Mouse (Mus musculus) ovary, postnatal 10 days (tissue): Measurements from ENCODE around the gene Gpkow.
"Not testable (repeated sequence)": the region's sequence is repeated elsewhere in the genome, so short reads cannot be mapped to it uniquely, and the experiment has no call there.

Experiments used
- DNase-seq: peaks from one replicate; pipeline ENCODE4 v3.0.0; 2022; ENCODE audit warnings: low spot score

Gene Gpkow

GRCm38 (mm10) chrX:7688321-7688720, 8.6 kb upstream of the Gpkow start:
- DNase-seq, result no peak

DNA sequence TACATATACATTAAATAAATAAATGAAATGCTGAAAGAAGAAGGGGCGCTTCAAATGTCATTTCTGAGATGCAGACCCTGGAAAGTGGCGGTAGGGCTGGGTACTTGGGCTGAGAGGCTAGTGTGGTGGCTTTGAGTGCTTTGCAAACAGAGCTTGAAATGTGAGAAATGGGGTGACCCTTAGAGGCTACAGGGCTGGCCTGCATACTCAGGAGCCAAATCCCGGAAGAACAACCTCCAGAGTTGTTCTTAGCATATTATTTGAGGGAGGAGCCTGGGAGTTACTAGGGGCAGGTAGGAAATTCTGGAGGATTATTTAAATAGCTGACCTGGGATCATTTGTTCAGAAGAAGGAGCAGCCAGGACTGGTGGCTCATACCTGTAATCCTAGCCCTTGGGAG, 6.4 kb upstream of the Gpkow start:
- DNase-seq, result no peak

- no peak for DNase-seq
These were observed 4.1 kb upstream of the Gpkow start for GRCm38 (mm10) chrX:7692862-7693261.

DNA sequence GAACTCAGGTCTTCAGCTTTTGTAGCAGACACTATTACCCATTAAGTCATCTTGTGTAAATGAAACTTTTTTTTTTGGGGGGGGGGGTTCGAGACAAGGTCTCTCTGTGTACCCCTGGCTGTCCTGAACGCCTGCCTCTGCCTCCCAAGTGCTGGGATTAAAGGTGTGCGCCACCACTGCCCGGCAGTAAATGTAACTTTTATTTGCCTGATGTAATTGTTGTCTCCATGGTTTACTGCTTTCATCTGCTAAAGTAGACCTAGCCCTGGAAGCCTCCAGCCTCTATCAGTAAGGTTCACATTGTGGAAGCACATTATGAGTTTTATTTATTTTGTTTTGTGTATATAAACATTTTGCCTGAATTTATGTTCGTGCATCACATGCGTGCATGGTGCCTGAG, 411 bp upstream of the Gpkow start:
- no peak for DNase-seq

DNA sequence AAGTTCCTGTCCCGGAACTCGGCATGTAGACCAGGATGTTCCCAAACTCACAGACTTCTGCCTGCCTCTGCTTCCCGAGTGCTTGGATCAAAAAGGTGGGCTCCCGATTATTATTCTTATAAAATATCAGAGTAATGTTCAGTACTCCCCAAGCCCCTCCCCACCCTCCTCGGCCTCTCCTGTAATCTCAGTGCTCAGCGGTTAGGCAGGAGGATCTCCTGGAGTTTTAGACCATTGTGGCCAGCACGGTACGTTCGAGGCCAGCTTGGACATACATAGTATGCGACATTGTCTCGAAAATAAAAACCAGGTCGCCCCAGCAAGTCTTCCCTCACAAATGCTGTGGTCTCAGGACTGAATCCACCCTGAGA, 16.8 kb downstream of the Gpkow start:
- not testable (repeated sequence) for DNase-seq

DNA sequence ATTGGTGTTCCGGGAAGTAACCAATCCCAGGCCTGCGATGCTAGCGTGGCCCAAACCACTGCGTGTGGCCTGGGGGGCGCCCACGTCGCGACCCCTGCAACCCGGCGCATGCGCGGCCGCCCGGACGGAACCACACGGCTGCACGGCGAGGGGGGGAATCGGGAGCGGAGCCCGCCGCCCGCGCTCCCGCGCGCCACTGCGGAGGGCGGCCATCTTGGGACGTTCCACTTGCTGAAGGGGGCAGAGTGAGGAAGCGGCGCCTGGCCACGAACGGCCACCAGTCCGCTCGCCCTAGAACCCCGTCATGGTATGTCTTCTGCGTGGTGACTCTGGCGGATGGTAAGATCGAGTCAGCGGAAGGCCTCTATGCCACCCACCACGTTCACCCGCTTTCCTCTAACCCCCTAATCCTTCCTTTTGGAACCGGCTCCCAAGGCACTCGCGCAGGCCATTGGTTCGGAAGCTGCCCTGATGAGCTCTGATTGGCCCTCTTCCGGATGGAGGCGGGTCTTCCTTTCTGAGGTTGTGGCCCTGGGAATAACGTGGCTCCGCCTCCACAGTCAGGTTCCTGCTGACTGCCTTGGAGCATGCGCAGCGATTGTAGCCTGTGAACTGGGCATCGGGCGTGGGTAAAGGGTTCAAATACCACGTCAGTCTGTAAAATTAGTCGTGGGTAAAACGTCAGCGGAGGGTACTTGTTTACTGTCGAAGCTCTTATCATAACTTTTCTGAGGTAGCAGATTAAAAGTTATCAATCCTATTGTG, 17.4 kb downstream of the Gpkow start, which contains the start of gene Wdr45:
Wdr45 (plus strand) TSS at position 199 of the 765 bp plus-strand sequence.
- peak; percentile 52 for DNase-seq

- not testable (repeated sequence) for DNase-seq
These were observed 19.1 kb downstream of the Gpkow start for GRCm38 (mm10) chrX:7716058-7716457.

DNA sequence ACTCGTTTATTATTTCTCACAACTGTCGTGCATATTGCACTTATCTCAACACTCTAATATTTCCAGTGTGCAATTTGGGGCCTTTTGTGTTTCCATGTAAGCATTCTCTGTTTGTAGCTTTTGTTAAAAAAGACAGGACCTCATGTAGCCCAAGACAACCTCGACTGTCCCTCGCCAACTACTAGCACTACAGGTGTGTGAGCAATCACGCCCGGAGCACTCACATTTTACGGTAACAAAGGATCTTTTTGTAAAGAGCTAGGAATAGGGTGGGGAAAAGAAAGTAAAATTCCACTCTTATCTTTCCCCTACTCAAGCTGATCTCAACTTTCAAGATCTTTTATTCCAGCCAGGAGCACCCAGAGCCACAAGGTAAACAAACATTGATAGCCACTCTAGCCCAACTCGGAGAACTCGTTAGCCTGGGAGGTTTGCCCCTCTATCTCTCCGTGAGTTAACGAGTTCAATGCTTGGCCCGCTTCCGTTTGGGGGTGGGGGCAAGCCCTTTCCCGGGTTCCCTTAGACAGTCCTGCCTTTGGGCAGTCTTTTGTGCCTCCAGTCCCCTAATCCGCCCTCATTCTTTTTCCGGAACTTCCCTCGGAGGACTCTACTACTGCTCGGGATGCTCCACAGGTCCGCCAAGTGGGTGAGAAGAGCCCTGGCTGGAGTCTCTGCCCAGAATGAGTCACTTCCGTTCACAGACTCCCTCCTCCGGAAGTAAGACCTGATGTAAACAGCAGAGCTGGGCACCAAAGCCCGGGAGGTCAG, 24.8 kb downstream of the Gpkow start, which contains the start of gene Gm45208:
Gm45208 (plus strand) TSS at position 732 of the 768 bp plus-strand sequence.
- peak; percentile 31 for DNase-seq

DNA sequence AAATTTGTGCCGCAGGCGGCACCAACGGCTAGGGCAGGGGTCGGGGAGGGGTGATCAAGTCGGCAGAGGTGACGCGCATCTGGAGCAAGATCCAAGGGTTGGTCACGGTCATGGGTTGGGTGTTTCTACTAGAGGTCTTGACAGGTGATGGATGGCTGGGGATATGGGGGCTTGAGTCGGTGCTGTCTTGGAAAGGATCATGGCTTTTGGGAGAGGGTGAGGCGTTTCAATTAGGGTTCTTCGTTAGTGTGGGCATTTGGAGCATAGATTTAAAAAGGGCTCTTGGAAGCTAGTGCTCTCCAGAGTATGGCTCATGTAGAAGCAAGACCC, 25.3 kb downstream of the Gpkow start:
- no peak for DNase-seq

DNA sequence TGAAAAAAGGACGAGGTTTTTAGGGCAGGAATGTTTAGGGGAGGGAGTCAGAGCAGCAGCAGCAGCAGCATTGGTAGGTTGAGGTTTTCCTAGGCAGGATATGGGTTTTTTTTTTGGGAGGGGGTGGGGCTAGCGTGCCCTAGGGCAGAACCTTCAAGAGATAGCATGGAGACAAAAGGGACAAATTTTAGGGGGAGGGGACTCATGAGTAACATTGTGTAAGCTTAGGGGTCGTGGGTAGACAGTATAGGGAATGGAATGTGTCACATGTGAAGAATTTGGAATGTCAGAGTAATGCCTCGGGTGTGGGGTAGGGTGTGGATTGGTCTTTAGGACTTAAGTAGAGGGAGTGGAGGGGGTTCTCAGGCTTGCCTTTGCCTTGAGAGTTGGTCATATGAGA, 25.8 kb downstream of the Gpkow start:
- DNase-seq, result no peak

GRCm38 (mm10) chrX:7724135-7724534, 27.2 kb downstream of the Gpkow start:
- no peak for DNase-seq

DNA sequence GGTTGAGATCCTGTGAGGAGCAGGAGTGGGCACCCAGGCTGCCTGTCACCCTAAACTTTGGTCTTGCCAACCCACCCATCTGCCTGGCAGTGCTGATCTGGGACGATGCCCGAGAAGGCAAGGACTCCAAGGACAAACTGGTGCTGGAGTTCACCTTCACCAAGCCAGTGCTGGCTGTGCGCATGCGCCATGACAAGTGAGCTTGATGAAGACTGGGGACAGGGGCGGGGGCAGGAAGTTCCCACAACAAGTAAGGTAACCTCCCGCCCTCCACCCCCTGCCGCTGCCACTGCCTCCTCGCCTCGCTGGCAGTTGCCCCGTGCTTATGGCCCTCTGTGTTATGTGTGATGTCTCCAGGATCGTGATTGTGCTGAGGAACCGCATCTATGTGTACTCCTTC, 28.9 kb downstream of the Gpkow start:
- no peak for DNase-seq

- no peak for DNase-seq
These were observed 30.2 kb downstream of the Gpkow start for GRCm38 (mm10) chrX:7727176-7727575.

DNA sequence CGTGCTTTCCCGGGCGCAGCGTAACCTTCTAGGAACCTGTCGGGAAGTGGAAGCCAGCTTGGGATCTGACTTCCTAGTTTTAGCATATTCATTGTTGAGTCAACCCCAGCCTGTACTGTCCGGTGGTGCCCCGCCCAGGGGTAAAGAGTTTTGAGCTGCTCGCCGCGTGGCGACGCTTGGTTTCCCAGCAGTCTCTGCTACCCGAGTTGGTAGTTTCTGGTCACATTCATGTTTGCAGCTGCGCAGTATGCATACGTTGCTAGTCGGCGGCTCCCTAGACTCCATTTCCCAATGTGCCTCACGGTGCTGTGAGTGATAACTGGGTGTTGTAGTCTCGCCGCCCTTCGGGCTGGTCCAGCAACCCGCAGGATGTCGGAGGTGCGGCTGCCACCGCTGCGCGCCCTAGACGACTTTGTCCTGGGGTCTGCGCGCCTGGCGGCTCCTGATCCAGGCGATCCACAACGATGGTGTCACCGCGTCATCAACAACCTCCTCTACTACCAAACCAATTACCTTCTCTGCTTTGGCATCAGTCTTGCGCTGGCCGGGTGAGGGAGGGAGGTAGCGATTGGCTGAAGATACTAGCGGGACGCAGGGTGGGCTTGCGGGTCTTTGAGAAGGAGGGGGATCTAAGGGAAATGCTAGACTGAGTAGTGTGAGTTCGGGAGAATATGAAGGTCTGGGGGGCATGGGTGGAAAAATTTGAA, 31.4 kb downstream of the Gpkow start, which contains the start of gene Praf2:
Praf2 (plus strand) TSS at position 225 of the 707 bp plus-strand sequence.
- DNase-seq, result peak; percentile 26

GRCm38 (mm10) chrX:7728922-7729265, 32.0 kb downstream of the Gpkow start:
- DNase-seq, result no peak

- DNase-seq, result no peak
These were observed 36.7 kb downstream of the Gpkow start for GRCm38 (mm10) chrX:7733571-7734156.

DNA sequence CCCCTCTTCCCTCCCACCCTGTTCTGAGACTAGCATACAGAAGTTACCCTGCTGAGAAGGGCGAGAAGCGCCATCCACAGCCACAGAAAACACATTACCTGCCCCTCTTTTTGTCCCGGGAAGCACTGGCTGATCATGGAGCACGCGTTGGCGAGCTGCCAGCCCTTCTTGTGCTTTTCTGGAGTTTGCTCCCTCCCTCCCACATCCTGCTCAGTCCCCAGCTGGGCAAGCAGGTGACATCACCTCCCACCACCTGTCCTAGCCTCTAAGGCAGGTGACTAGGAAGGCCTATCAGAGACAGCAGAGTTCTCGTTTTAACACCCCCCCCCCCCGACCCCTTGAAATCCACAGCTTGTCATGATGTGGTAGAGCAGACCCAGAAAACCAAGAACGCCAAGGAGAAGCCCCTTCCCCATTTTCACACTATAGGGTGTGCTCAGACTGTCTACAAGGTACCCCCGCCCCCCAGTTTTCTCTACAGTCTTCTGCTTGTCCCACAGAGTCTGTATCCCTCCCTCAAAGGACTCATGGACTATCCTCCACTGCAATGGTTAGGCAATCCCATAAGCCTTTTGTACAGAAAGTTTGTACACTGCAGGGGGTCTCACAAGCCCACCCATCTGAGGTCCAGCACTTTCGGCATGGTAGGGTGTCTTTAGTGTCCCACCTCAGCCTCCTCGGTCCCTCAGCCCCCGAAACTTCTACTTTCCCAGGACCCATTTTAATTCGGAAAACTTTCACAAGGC, 42.6 kb downstream of the Gpkow start:
- DNase-seq, result no peak

DNA sequence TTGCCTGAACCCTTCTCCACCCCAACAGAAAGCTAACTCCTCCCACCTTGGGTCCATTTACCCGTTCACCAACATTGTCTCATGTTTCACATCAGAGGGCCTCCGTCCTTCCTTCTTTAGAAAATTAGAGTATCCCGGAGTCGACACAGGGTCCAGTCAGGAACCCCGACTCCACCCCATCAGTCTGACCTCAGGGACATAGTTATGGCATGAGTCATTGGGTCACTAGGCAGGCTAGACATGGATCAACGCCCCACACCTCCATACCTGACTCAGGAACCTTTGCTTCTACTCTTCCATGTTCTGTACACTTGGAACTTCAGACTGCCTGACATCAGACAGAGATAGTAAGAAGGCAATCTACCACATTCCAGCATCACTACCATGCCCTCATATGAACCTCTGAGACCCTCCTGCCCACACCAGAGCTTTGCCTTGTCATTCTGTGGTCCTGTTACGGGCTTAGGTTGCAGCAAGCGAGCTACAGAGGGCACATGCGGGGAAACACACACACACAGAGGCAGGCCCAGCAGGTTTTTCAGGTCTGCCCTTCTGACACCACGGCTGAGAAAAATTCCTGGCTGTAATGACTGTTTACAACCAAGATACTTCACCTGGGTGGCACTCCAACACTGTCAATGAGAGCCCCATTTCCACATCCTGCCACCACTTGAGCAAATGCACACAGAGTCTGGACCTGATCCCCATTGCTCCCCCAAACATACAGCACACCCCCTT, 43.3 kb downstream of the Gpkow start:
- no peak for DNase-seq

DNA sequence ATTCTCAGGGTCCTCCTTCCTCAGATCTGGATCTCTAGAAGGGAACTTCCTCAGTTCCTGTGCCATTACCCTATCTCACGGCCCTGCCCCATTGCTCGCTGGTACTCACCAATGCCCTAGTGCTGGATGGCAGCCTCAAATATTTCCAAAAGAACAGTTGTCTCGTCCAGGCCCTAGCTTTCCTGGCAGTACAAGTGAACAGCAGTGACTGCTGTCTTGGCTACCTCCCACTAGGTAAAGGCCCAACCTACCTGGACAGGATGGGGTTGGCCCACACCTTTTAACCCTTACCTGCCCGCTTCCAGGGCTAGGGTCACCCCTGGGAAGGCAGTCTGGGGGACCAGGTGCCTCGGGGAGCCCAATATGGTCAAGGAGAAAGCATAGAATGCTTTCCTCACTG, 44.2 kb downstream of the Gpkow start:
- no peak for DNase-seq

DNA sequence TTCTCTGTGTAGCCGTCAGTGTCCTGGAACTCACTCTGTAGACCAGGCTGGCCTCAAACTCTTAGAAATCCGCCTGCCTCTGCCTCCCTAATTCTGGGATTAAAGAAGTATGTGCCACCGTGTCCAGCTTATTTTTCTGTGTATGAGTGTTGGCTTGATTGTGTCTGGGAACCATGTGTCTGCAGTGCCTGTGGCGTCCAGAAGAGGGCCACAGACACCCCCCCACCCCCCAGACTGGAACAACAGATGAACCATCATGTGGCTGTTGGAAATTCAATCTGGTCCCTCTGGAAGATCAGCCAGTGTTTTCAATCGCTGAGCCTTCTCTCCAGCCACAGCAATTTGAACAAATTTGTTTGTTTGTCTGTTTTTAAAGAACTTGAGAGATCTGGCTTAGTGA, 46.5 kb downstream of the Gpkow start:
- DNase-seq, result no peak

DNA sequence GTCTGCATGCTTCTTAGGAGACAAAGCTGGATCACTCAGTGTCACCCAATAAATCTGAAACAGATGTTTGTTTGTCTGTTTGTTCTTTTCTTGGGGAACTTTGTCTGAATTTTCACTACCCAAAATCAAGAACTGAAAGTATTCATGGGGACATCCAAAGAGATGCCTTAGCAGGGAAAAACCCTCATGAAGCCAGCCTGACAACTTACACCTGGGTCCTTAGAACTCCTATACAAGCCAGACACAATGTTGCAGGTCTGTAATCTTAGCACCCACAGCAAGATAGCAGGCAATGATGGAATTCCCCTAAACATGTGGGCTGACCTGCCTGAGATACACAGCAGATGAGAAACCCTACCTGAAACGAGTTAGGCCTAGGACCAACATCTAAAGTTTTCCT, 48.0 kb downstream of the Gpkow start:
- no peak for DNase-seq
